Mouse (Mus musculus): ENCODE measurements around the gene Rsbn1l. TPM values are rescaled to one million over a fixed set of nuclear protein-coding genes. Genes with fewer than 3 reads are reported as not detected.

Gene Rsbn1l
- polyA plus RNA-seq, 1 experiment from 2014 or later = 3.7 TPM

DNA sequence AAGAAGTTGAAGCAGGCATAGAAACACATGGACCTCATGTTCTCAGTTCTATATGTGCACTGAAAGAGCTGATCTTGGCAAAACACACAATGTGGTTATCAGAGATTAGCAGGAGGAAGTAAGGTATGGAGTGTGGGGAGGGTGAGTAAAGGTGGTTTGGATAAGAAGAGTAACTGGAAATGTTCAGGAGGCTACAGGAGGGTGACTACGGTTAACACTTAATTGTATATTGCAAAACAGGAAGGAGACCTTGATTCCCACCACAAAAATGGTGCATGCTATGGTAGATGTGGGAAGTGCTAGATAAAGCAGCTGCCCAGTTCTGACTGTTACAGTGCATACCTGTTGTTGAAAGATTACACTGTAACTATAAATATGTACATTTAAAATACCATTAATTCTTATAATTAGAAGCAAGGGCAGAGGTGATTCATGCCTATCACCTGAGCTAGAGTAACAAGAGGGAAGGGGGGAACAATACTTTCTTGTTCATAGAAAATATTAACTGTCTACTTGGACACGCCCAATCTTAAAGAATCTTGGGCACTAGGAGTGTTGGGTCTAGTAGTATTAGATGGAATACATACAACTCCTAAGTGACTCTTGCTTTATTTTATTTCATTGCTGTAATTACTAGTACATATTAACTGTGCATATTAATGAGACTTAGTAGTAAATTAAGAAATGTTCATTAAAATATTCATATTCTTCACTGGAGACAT, 58.6 kb downstream of the Rsbn1l start:
- no peak overlapping the region for H3K27ac ChIP-seq (ENCODE audit: low read depth, low read length)
- H3K9ac ChIP-seq (ENCODE audit: low read depth, low read length) = no peak overlapping the region
- peaks cover 31% of the 10 kb centered on the region for H3K36me3 ChIP-seq (ENCODE audit: control insufficient read depth, insufficient read depth)
- no peaks in the 10 kb centered on the region for H3K9me3 ChIP-seq (ENCODE audit: control insufficient read depth)
- 62% methylated on average over 2 of the region's 2 CpGs for WGBS
- ATAC-seq = 0 out of 2 replicates have a peak, but pooled peaks have one; percentile 31
- no peak overlapping the region for H3K4me2 ChIP-seq (replicated peaks; ENCODE audit: low read depth)
- H3K27me3 ChIP-seq (replicated peaks; ENCODE audit: control insufficient read depth, insufficient read depth, low read length) = no peaks in the 10 kb centered on the region
- H3K4me3 ChIP-seq (ENCODE audit: low read depth, low read length) = no peak overlapping the region
- TF ChIP-seq CTCF (IDR thresholded peaks at IDR 0.05; ENCODE audit: low read depth) = no peak
- H3K4me1 ChIP-seq (replicated peaks; ENCODE audit: control insufficient read depth, insufficient read depth, low read length) = no peaks in the 10 kb centered on the region

DNA sequence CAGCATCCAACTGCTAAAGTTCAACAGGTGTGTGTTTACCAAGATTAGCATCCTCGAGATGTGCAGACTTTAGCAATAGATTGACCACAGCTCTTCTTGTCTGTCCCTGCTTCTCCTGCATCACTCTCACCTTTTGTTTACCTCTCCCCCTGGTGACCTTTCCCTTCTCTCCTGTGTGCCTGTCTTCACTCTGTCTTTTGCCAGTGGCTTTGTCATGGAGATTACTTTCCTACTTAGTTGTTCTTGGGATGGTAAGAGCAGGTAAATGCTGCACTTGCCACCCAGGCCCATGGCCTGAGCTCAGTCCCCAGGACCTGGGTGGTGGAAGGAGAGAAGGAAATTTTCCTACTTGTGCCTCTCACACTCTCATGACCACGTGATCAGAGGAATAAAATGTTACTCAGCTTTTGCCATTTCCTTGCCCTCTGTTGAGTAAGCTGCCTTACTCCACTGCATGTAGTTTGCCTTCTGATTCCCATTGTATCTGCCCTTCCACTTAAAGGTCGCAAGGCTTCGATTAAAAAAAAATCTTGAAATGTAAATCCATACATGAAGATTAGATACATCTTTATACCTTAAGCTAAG, 72.1 kb downstream of the Rsbn1l start:
- Histone ChIP-seq H3K36me3 (ENCODE audit: control insufficient read depth, insufficient read depth) (no peaks in the 10 kb centered on the region), H3K4me2 (replicated peaks; ENCODE audit: low read depth) (no peak overlapping the region; the same call in 1 of the 2 replicates), H3K4me1 (replicated peaks; ENCODE audit: control insufficient read depth, insufficient read depth, low read length) (peaks cover 7% of the 10 kb centered on the region; the same call in 1 of the 2 replicates), H3K27ac (ENCODE audit: low read depth, low read length) (no peak overlapping the region), H3K9ac (ENCODE audit: low read depth, low read length) (no peak overlapping the region), H3K9me3 (ENCODE audit: control insufficient read depth) (no peaks in the 10 kb centered on the region), H3K27me3 (replicated peaks; ENCODE audit: control insufficient read depth, insufficient read depth, low read length) (no peaks in the 10 kb centered on the region), H3K4me3 (ENCODE audit: low read depth, low read length) (no peak overlapping the region)
- 57% methylated on average over 4 of the region's 4 CpGs for WGBS
- no peak for TF ChIP-seq CTCF (IDR thresholded peaks at IDR 0.05; ENCODE audit: low read depth)
- ATAC-seq = no peak

- Histone ChIP-seq H3K4me3 (ENCODE audit: low read depth, low read length) (peak within 1 kb of the TSS; percentile 76), H3K36me3 (ENCODE audit: control insufficient read depth, insufficient read depth) (no peaks in the 10 kb centered on the region), H3K27ac (ENCODE audit: low read depth, low read length) (peak within 1 kb of the TSS; percentile 86), H3K9ac (ENCODE audit: low read depth, low read length) (peak within 1 kb of the TSS; percentile 74), H3K27me3 (replicated peaks; ENCODE audit: control insufficient read depth, insufficient read depth, low read length) (no peaks in the 10 kb centered on the region), H3K9me3 (ENCODE audit: control insufficient read depth) (no peaks in the 10 kb centered on the region), H3K4me1 (replicated peaks; ENCODE audit: control insufficient read depth, insufficient read depth, low read length) (peaks cover 7% of the 10 kb centered on the region; the same call in 1 of the 2 replicates), H3K4me2 (replicated peaks; ENCODE audit: low read depth) (peak within 1 kb of the TSS; percentile 89)
- 0 out of 2 replicates have a peak, but pooled peaks have one; percentile 20 for TF ChIP-seq CTCF (IDR thresholded peaks at IDR 0.05; ENCODE audit: low read depth)
- WGBS = under 1% methylated on average over 82 of the region's 94 CpGs
- ATAC-seq = peak; percentile 98
Measured at GRCm38 (mm10) chr5:20881915-20882800, 74.0 kb downstream of the Rsbn1l start, which contains the start of the genes Phtf2 and Tmem60. TSS of gene Phtf2 (minus strand) at chr5:20882124. TSS of gene Tmem60 (plus strand) at chr5:20882191.

- peak overlapping the region; percentile 74 for H3K9ac ChIP-seq (ENCODE audit: low read depth, low read length)
- H3K4me3 ChIP-seq (ENCODE audit: low read depth, low read length) = peak overlapping the region; percentile 76
- H3K27ac ChIP-seq (ENCODE audit: low read depth, low read length) = peak overlapping the region; percentile 86
- no peaks in the 10 kb centered on the region for H3K36me3 ChIP-seq (ENCODE audit: control insufficient read depth, insufficient read depth)
- H3K9me3 ChIP-seq (ENCODE audit: control insufficient read depth) = no peaks in the 10 kb centered on the region
- ATAC-seq = peak; percentile 5
- TF ChIP-seq CTCF (IDR thresholded peaks at IDR 0.05; ENCODE audit: low read depth) = peak; percentile 18; the same call in 1 of the 2 replicates
- peak overlapping the region; percentile 89 for H3K4me2 ChIP-seq (replicated peaks; ENCODE audit: low read depth)
- WGBS = 1% methylated on average over 62 of the region's 64 CpGs
- no peaks in the 10 kb centered on the region for H3K27me3 ChIP-seq (replicated peaks; ENCODE audit: control insufficient read depth, insufficient read depth, low read length)
- peaks cover 7% of the 10 kb centered on the region; the same call in 1 of the 2 replicates for H3K4me1 ChIP-seq (replicated peaks; ENCODE audit: control insufficient read depth, insufficient read depth, low read length)
Measured at GRCm38 (mm10) chr5:20880797-20881775, 75.1 kb downstream of the Rsbn1l start.

- TF ChIP-seq CTCF (IDR thresholded peaks at IDR 0.05; ENCODE audit: low read depth) = no peak
- 65% methylated on average over 2 of the region's 2 CpGs for WGBS
- H3K9me3 ChIP-seq (ENCODE audit: control insufficient read depth) = no peaks in the 10 kb centered on the region
- ATAC-seq = no peak
- no peak overlapping the region; the same call in 1 of the 2 replicates for H3K4me3 ChIP-seq (ENCODE audit: low read depth, low read length)
- peaks cover 7% of the 10 kb centered on the region; the same call in 1 of the 2 replicates for H3K4me1 ChIP-seq (replicated peaks; ENCODE audit: control insufficient read depth, insufficient read depth, low read length)
- peak overlapping the region; percentile 89 for H3K4me2 ChIP-seq (replicated peaks; ENCODE audit: low read depth)
- no peaks in the 10 kb centered on the region for H3K36me3 ChIP-seq (ENCODE audit: control insufficient read depth, insufficient read depth)
- H3K27ac ChIP-seq (ENCODE audit: low read depth, low read length) = no peak overlapping the region
- no peaks in the 10 kb centered on the region for H3K27me3 ChIP-seq (replicated peaks; ENCODE audit: control insufficient read depth, insufficient read depth, low read length)
- H3K9ac ChIP-seq (ENCODE audit: low read depth, low read length) = no peak overlapping the region
Measured at GRCm38 (mm10) chr5:20880386-20880785, 75.8 kb downstream of the Rsbn1l start.
